Mouse (Mus musculus) CD8-positive naive resting alpha-beta T cell, adult 57 days (primary cell): ENCODE results near the gene Vav3. TPM values are rescaled to one million over a fixed set of nuclear protein-coding genes. Genes with fewer than 3 reads are reported as not detected.

Source experiments
- total RNA-seq: library from RNA; stranded (reverse); gene quantifications from one replicate; pipeline ENCODE4 v1.2.4, GENCODE M21; 2023

The Vav3 gene
- total RNA-seq, result 13.8 TPM

DNA sequence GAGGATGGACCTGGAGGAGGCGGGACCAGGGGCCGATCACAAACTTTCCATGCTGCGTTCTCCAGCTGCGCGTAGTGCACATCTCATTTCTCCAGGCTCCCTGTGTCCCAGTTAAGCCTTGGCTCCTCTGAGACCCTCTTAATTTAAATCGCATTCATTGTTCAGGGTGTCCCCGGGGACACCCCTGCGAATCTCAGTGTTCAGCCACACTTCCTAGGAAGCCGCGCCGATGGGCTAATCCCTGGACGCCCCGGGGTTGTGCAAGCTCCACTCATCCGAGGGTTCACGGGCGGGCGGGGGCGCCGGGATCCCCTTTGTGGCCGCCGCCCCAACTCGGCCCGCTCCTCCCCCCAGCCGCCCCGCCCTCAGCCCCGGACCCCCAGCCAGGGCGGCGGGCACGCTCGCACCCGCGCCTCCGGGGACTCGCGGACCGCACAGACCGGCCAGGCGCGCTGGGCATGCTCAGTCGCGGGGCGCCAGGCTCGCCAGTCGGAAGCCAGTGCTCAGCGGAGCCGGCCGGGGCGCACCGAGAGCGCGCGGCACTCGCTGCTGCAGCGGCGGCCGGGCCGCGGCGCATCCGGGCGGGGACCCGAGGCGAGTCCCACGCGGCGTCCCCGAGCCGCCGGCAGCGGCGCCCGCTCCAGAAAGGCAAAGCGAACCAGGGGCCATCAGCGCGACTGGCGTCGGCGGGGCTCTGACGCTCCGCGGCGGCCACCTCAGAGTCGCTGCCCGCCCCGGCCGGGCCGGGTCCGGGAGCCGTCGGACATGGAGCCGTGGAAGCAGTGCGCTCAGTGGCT, at the start of gene Vav3:
Gene Vav3, plus strand, starts transcription at position 380 of the 797 bp plus-strand sequence.

Other genes with a start within 250 kb of the Vav3 start
- 3.6 TPM for gene Slc25a24, start 217.5 kb upstream of the Vav3 start, total RNA-seq